Mouse (Mus musculus) forebrain, embryonic 11.5 days (tissue): ENCODE data around the gene Hp1bp3. TPM values are rescaled to one million over a fixed set of nuclear protein-coding genes. Genes with fewer than 3 reads are reported as not detected.
A peak's percentile ranks its signal among the peaks of the same experiment; 100 is the strongest.

Source experiments
- ATAC-seq: fragments of 200-750 bp; cut with Nextera tagmentation; replicated peaks from 2 replicates; pipeline ENCODE4 v1.8.0; 2017; ENCODE audit warnings: moderate TSS enrichment; ENCODE audit not compliant: low FRiP score
- DNase-seq: peaks from one replicate; pipeline ENCODE4 v3.0.0-alpha.2; 2017; ENCODE audit warnings: low spot score
- H3K27ac ChIP-seq: fragments of 300-500 bp; sonication (generic); 2 replicates; pipeline ENCODE4 v1.5.1; 2014; ENCODE audit warnings: low read depth, low read length
- H3K27me3 ChIP-seq: fragments of 300-500 bp; sonication (generic); 2 replicates; pipeline ENCODE4 v1.6.1; 2014; ENCODE audit warnings: mild to moderate bottlenecking, low read length, mixed read lengths; ENCODE audit not compliant: control insufficient read depth, insufficient read depth
- H3K36me3 ChIP-seq: fragments of 300-500 bp; sonication (generic); 2 replicates; pipeline ENCODE4 v1.6.1; 2014; ENCODE audit warnings: mild to moderate bottlenecking, low read length, moderate library complexity, mixed read lengths; ENCODE audit not compliant: control insufficient read depth, insufficient read depth
- H3K4me1 ChIP-seq: fragments of 300-500 bp; sonication (generic); replicated peaks from 2 replicates; pipeline ENCODE4 v1.6.1; 2014; ENCODE audit warnings: low read length, mixed read lengths; ENCODE audit not compliant: control insufficient read depth, insufficient read depth
- H3K4me2 ChIP-seq: fragments of 300-500 bp; sonication (generic); 2 replicates; pipeline ENCODE4 v1.6.1; 2014; ENCODE audit warnings: low read depth, mild to moderate bottlenecking, low read length, moderate library complexity, mixed read lengths; ENCODE audit not compliant: severe bottlenecking
- H3K4me3 ChIP-seq: fragments of 300-500 bp; sonication (generic); 2 replicates; pipeline ENCODE4 v1.5.1; 2014; ENCODE audit warnings: low read depth, low read length
- H3K9ac ChIP-seq: fragments of 300-500 bp; sonication (generic); 2 replicates; pipeline ENCODE4 v1.6.1; 2014; ENCODE audit warnings: low read length
- H3K9me3 ChIP-seq: fragments of 300-500 bp; sonication (generic); 2 replicates; pipeline ENCODE4 v1.6.1; 2016; ENCODE audit warnings: low read length, mixed read lengths; ENCODE audit not compliant: control insufficient read depth
- WGBS: fragments of 180-500 bp; shearing (Covaris S2); extraction: QIAGEN DNeasy Blood & Tissue Kit; methylation state at CpG from one replicate; pipeline ENCODE4 v1.1.7; 2014; 5-methylcytosine and 5-hydroxymethylcytosine counted together
- polyA plus RNA-seq: library from polyadenylated mRNA; unstranded; fragments of >200 nt; fragmentation: Nextera tagmentation; extraction: Ambion mirVana; gene quantifications from 2 replicates; pipeline ENCODE4 v1.2.1, GENCODE M21; 2014

Hp1bp3 gene
- polyA plus RNA-seq, 1 experiment from 2014 or later: 178 TPM

- H3K4me2 ChIP-seq: peak overlapping the region; percentile 88
- peak overlapping the region; percentile 98 for H3K27ac ChIP-seq
- peak; percentile 100 for DNase-seq
- peaks cover 8% of the 10 kb centered on the region; the same call in 1 of the 2 replicates for H3K4me1 ChIP-seq
- ATAC-seq: peak; percentile 97
- H3K9ac ChIP-seq: peak overlapping the region; percentile 96
- peak overlapping the region; percentile 84 for H3K4me3 ChIP-seq
- H3K36me3 ChIP-seq: no peaks in the 10 kb centered on the region; the same call in 1 of the 2 replicates
- no peaks in the 10 kb centered on the region for H3K9me3 ChIP-seq
- 0% methylated on average over 29 of the region's 68 CpGs for WGBS
- no peaks in the 10 kb centered on the region for H3K27me3 ChIP-seq
These were observed 846 bp downstream of the Hp1bp3 start for GRCm38 (mm10) chr4:138216891-138217392.

- DNase-seq: no peak
These were observed 1.3 kb downstream of the Hp1bp3 start for GRCm38 (mm10) chr4:138217441-138217840.

DNA sequence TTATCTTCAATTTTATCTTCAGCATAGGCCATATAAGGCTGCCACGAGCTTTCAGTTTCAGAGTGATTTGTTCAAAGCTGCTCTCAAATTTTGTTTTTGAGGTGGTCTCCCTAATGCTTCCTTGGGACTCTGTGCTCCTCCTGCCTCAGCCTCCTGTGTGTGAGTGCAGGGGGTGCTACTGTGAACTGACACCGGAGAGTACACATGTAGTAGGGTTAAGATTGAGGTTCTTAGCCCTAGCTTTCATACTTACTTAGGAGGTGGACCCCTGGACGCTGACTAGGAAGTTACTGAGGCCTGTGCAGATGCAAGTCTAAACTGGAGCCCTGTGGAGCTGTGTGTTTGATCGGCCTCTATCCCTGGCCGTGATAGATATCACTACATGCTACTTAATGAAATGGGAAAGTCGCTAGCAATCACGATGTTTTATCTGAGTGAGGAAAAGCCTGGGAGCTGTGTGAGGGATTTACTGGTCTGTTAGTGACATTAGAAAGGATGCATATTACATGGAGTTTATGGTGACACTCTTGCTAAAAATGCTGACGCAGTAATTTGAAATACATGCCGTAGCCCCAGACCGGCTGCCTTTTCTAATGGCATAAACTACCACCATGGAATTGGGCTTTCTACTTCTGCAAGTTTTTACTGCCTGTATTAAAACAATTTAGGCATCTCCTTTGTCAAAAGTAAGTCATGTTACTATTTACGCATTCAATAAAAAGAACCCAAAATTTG, 2.0 kb downstream of the Hp1bp3 start:
- Histone ChIP-seq H3K36me3 (no peaks in the 10 kb centered on the region; the same call in 1 of the 2 replicates), H3K9me3 (no peaks in the 10 kb centered on the region), H3K9ac (peak overlapping the region; percentile 96), H3K4me3 (peak overlapping the region; percentile 84), H3K4me2 (peak overlapping the region; percentile 88), H3K4me1 (peaks cover 8% of the 10 kb centered on the region; the same call in 1 of the 2 replicates), H3K27ac (no peak overlapping the region), H3K27me3 (no peaks in the 10 kb centered on the region)
- DNase-seq (no peak), ATAC-seq (no peak)
- WGBS: 80% methylated on average over 11 of the region's 11 CpGs

More at GRCm38 (mm10) chr4:138217441-138217840, 1.3 kb downstream of the Hp1bp3 start:
- H3K36me3 ChIP-seq: no peaks in the 10 kb centered on the region; the same call in 1 of the 2 replicates
- H3K4me2 ChIP-seq: peak overlapping the region; percentile 88
- peak overlapping the region; percentile 96 for H3K9ac ChIP-seq
- no peaks in the 10 kb centered on the region for H3K27me3 ChIP-seq
- peak; percentile 11; the same call in 1 of the 2 replicates for ATAC-seq
- 1% methylated on average over 33 of the region's 36 CpGs for WGBS
- peak overlapping the region; percentile 84 for H3K4me3 ChIP-seq
- peaks cover 8% of the 10 kb centered on the region; the same call in 1 of the 2 replicates for H3K4me1 ChIP-seq
- H3K27ac ChIP-seq: peak overlapping the region; percentile 88
- H3K9me3 ChIP-seq: no peaks in the 10 kb centered on the region

- H3K4me2 ChIP-seq: no peak overlapping the region
- H3K27ac ChIP-seq: no peak overlapping the region
- 89% methylated on average over 5 of the region's 5 CpGs for WGBS
- H3K27me3 ChIP-seq: no peaks in the 10 kb centered on the region
- peaks cover 8% of the 10 kb centered on the region; the same call in 1 of the 2 replicates for H3K4me1 ChIP-seq
- H3K4me3 ChIP-seq: no peak overlapping the region
- H3K9ac ChIP-seq: no peak overlapping the region
- no peaks in the 10 kb centered on the region; the same call in 1 of the 2 replicates for H3K36me3 ChIP-seq
- ATAC-seq (no peak), DNase-seq (no peak)
- H3K9me3 ChIP-seq: no peaks in the 10 kb centered on the region
These were observed 3.2 kb downstream of the Hp1bp3 start for GRCm38 (mm10) chr4:138219331-138219730.

GRCm38 (mm10) chr4:138220761-138221160, 4.7 kb downstream of the Hp1bp3 start:
- Histone ChIP-seq H3K9me3 (no peaks in the 10 kb centered on the region), H3K4me2 (no peak overlapping the region), H3K4me1 (peaks cover 8% of the 10 kb centered on the region; the same call in 1 of the 2 replicates), H3K4me3 (no peak overlapping the region), H3K36me3 (no peaks in the 10 kb centered on the region; the same call in 1 of the 2 replicates), H3K9ac (no peak overlapping the region), H3K27me3 (no peaks in the 10 kb centered on the region), H3K27ac (no peak overlapping the region)
- ATAC-seq (no peak), DNase-seq (no peak)
- WGBS: 91% methylated on average over 7 of the region's 7 CpGs

GRCm38 (mm10) chr4:138221406-138221805, 5.3 kb downstream of the Hp1bp3 start:
- no peak overlapping the region for H3K9ac ChIP-seq
- no peak overlapping the region for H3K27ac ChIP-seq
- H3K27me3 ChIP-seq: no peaks in the 10 kb centered on the region
- H3K4me3 ChIP-seq: no peak overlapping the region
- DNase-seq: no peak
- peaks cover 8% of the 10 kb centered on the region; the same call in 1 of the 2 replicates for H3K4me1 ChIP-seq
- WGBS: 89% methylated on average over 5 of the region's 5 CpGs
- no peak for ATAC-seq
- no peak overlapping the region for H3K4me2 ChIP-seq
- H3K9me3 ChIP-seq: no peaks in the 10 kb centered on the region
- peaks cover 2% of the 10 kb centered on the region; the same call in 1 of the 2 replicates for H3K36me3 ChIP-seq

DNA sequence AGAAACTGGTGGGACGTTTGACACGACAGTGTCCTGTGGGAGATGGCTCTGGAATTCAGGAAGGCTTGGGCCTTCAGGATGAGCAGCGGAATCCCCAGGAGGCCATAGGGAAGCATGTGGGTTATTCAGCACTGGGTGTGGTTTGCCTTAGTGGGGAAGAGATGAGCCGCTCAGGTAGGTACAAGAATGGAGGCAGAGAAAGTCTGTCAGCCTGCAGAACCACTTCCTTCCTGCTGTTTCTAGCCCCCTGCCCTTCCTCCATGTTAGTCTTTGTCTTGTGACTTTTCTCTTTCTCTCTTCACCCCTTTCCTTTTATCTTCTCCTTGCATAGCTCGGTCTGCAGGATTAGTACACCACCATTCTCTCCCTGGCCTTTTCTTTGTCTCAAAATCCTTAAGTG, 6.3 kb downstream of the Hp1bp3 start:
- H3K4me1 ChIP-seq: peaks cover 8% of the 10 kb centered on the region; the same call in 1 of the 2 replicates
- no peak overlapping the region for H3K9ac ChIP-seq
- no peak overlapping the region for H3K4me2 ChIP-seq
- H3K27ac ChIP-seq: no peak overlapping the region
- no peak for ATAC-seq
- WGBS: 89% methylated on average over 5 of the region's 5 CpGs
- DNase-seq: no peak
- no peaks in the 10 kb centered on the region for H3K9me3 ChIP-seq
- peaks cover 5% of the 10 kb centered on the region; the same call in 1 of the 2 replicates for H3K36me3 ChIP-seq
- H3K27me3 ChIP-seq: no peaks in the 10 kb centered on the region
- H3K4me3 ChIP-seq: no peak overlapping the region

- Histone ChIP-seq H3K4me1 (0 out of 2 replicates have a peak, but pooled peaks cover 2% of the 10 kb centered on the region), H3K4me3 (no peak overlapping the region), H3K27ac (no peak overlapping the region), H3K36me3 (peaks cover 10% of the 10 kb centered on the region; the same call in 1 of the 2 replicates), H3K9me3 (no peaks in the 10 kb centered on the region), H3K9ac (no peak overlapping the region), H3K27me3 (no peaks in the 10 kb centered on the region), H3K4me2 (no peak overlapping the region)
- no peak for ATAC-seq
- WGBS: 93% methylated on average over 10 of the region's 10 CpGs
- no peak for DNase-seq
These were observed 7.5 kb downstream of the Hp1bp3 start for GRCm38 (mm10) chr4:138223623-138224022.
